Mouse (Mus musculus): Measurements from ENCODE around the gene Gm14403. TPM values are rescaled to one million over a fixed set of nuclear protein-coding genes. Genes with fewer than 3 reads are reported as not detected.

Gm14403 gene
- polyA plus RNA-seq (2012; rRNA removed; ENCODE audit: low replicate concordance) = not detected in 2 replicates

DNA sequence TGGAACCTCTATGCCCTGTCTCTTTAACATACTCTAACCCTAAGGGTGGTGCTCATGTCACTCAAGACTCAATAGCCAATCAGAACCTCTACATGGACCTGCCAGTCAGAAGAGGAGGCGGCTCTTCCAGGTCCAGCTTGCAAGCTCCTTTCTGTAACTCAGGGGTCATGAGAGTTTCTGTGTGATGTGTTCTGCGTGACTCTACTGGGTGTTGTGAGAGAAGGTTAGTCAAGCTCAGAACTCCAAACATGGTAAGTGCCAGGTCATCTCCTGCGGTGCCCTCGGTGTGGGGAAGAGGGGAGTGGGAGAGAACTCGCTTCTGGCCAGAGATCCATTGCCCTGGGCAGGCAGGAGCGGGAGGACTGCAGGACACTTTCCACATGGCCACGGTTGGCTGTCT is at the start of gene Gm14403:
Gene Gm14403 (plus strand): TSS at position 149 of the 400 bp plus-strand sequence.

DNA sequence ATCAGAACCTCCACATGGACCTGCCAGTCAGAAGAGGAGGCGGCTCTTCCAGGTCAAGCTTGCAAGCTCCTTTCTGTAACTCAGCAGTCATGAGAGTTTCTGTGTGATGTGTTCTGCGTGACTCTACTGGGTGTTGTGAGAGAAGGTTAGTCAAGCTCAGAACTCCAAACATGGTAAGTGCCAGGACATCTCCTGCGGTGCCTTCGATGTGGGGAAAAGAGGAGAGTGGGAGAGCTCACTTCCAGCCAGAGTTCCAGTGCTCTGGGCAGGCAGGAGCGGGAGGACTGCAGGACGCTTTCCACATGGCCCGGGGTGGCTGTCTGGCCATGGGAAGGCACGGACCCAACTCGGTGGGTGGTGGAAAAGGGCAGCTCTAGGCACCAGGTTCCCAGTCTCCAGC is 33.3 kb upstream of the Gm14403 start, which contains the start of gene Zfp970:
Gene Zfp970 (plus strand): TSS at position 58 of the 400 bp plus-strand sequence.

Other genes starting within 250 kb of the Gm14403 start
- gene Gm14409, start 231.2 kb upstream of the Gm14403 start, polyA plus RNA-seq (2012; rRNA removed; ENCODE audit: low replicate concordance) = not detected in 2 replicates
- gene Gm14412, start 173.9 kb upstream of the Gm14403 start, polyA plus RNA-seq (2012; rRNA removed; ENCODE audit: low replicate concordance) = not detected in 2 replicates
- gene Gm14418, start 99.9 kb upstream of the Gm14403 start, polyA plus RNA-seq (2012; rRNA removed; ENCODE audit: low replicate concordance) = not detected in 2 replicates
- gene Zfp970, start 33.5 kb upstream of the Gm14403 start, polyA plus RNA-seq (2012; rRNA removed; ENCODE audit: low replicate concordance) = 0.06 and 0.11 TPM in 2 replicates
- not detected in 2 replicates for gene Gm14406, start 80.0 kb downstream of the Gm14403 start, polyA plus RNA-seq (2012; rRNA removed; ENCODE audit: low replicate concordance)